Mouse (Mus musculus): ENCODE results near the gene Cbwd1.

Gene Cbwd1

GRCm38 (mm10) chr19:24961172-24961962, at the start of gene Cbwd1:
Gene Cbwd1, minus strand, starts transcription at chr19:24961610.
- DNase-seq (ENCODE audit: extremely low spot score) = peak; percentile 99

GRCm38 (mm10) chr19:25008509-25008908, 47.1 kb upstream of the Cbwd1 start:
- no peak for DNase-seq (ENCODE audit: extremely low spot score)

GRCm38 (mm10) chr19:25006686-25007085, 45.3 kb upstream of the Cbwd1 start:
- DNase-seq (ENCODE audit: extremely low spot score) = no peak

GRCm38 (mm10) chr19:25003810-25004209, 42.4 kb upstream of the Cbwd1 start:
- no peak for DNase-seq (ENCODE audit: extremely low spot score)

- DNase-seq (ENCODE audit: extremely low spot score) = no peak
Observed at GRCm38 (mm10) chr19:25002828-25003227, 41.4 kb upstream of the Cbwd1 start.

GRCm38 (mm10) chr19:25002032-25002431, 40.6 kb upstream of the Cbwd1 start:
- no peak for DNase-seq (ENCODE audit: extremely low spot score)

- peak; percentile 5 for DNase-seq (ENCODE audit: extremely low spot score)
Observed at GRCm38 (mm10) chr19:25000153-25000552, 38.7 kb upstream of the Cbwd1 start.

- DNase-seq (ENCODE audit: extremely low spot score) = peak; percentile 65
Observed at GRCm38 (mm10) chr19:24999201-24999886, 37.9 kb upstream of the Cbwd1 start, which contains the start of gene Dock8. Gene Dock8, plus strand, starts transcription at chr19:24999534.

GRCm38 (mm10) chr19:24998561-24998960, 37.2 kb upstream of the Cbwd1 start:
- no peak for DNase-seq (ENCODE audit: extremely low spot score)

GRCm38 (mm10) chr19:24996815-24997704, 35.6 kb upstream of the Cbwd1 start:
- no peak for DNase-seq (ENCODE audit: extremely low spot score)

GRCm38 (mm10) chr19:24994900-24995299, 33.5 kb upstream of the Cbwd1 start:
- peak; percentile 18 for DNase-seq (ENCODE audit: extremely low spot score)

- no peak for DNase-seq (ENCODE audit: extremely low spot score)
Observed at GRCm38 (mm10) chr19:24993526-24993925, 32.1 kb upstream of the Cbwd1 start.

GRCm38 (mm10) chr19:24990138-24990822, 28.9 kb upstream of the Cbwd1 start:
- no peak for DNase-seq (ENCODE audit: extremely low spot score)

- DNase-seq (ENCODE audit: extremely low spot score) = no peak
Observed at GRCm38 (mm10) chr19:24988831-24989230, 27.4 kb upstream of the Cbwd1 start.

GRCm38 (mm10) chr19:24987355-24987754, 25.9 kb upstream of the Cbwd1 start:
- DNase-seq (ENCODE audit: extremely low spot score) = no peak

- DNase-seq (ENCODE audit: extremely low spot score) = no peak
Observed at GRCm38 (mm10) chr19:24985045-24985444, 23.6 kb upstream of the Cbwd1 start.

GRCm38 (mm10) chr19:24983857-24984498, 22.6 kb upstream of the Cbwd1 start:
- no peak for DNase-seq (ENCODE audit: extremely low spot score)

- no peak for DNase-seq (ENCODE audit: extremely low spot score)
Observed at GRCm38 (mm10) chr19:24983050-24983449, 21.6 kb upstream of the Cbwd1 start.

GRCm38 (mm10) chr19:24981294-24981693, 19.9 kb upstream of the Cbwd1 start:
- DNase-seq (ENCODE audit: extremely low spot score) = peak; percentile 9

GRCm38 (mm10) chr19:24978852-24979842, 17.7 kb upstream of the Cbwd1 start:
- DNase-seq (ENCODE audit: extremely low spot score) = no peak

Measured in embryo, embryonic 9.5 days (tissue).